Mouse (Mus musculus): ENCODE data around the gene Gtf3c2. TPM values are rescaled to one million over a fixed set of nuclear protein-coding genes. Genes with fewer than 3 reads are reported as not detected.

Gtf3c2 gene
- polyA plus RNA-seq, 1 experiment from 2014 or later: 56.6 TPM

DNA sequence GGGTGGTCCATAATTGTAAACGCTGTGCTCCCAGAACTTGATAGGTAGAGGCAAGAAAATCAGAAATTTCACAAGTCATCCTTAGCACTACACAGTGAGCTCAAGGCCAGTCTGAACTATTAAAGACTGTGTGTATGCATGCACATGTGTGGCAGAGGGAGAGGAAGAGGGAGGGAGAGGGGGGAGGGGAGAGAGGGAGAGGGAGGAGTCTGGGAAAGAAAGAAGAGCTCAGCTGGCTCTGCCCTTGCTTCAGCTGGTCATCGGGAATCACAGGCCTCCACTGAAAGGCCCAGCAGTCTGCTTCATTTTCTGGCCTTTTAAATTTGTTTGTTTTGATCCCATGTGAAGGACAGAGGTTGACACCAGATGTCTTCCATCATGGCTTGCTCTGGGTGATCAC is 56.5 kb downstream of the Gtf3c2 start:
- Histone ChIP-seq H3K36me3 (no peaks in the 10 kb centered on the region), H3K27me3 (replicated peaks) (no peaks in the 10 kb centered on the region), H3K27ac (no peak overlapping the region), H3K4me2 (replicated peaks) (no peak overlapping the region), H3K4me3 (replicated peaks) (no peak overlapping the region), H3K9me3 (no peaks in the 10 kb centered on the region), H3K4me1 (replicated peaks) (no peaks in the 10 kb centered on the region), H3K9ac (no peak overlapping the region)
- no peak for ATAC-seq
- WGBS: 49% methylated on average over 2 of the region's 2 CpGs

DNA sequence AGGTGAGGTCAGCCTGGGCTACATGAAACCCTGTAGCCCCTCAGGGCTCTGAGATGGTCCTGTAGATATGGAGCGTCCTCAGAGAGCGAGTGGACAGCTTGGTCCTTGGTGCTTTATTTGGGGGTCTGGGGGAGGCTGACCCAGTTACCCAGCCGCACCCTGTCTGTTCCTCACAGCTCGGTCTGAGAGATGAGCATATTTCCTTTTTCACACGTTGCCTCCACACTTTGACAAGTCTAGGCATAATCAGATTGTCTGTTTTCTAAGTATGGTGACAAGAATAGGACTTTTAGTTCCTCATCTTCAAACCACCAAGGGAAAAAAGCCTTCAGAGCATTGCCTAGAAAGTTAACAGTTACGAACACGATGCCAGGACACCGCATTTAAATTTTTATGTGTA is 58.8 kb downstream of the Gtf3c2 start:
- no peaks in the 10 kb centered on the region for H3K9me3 ChIP-seq
- no peak overlapping the region for H3K4me3 ChIP-seq (replicated peaks)
- H3K27ac ChIP-seq: no peak overlapping the region
- H3K4me1 ChIP-seq (replicated peaks): no peaks in the 10 kb centered on the region
- H3K4me2 ChIP-seq (replicated peaks): no peak overlapping the region
- no peaks in the 10 kb centered on the region for H3K36me3 ChIP-seq
- peaks cover 9% of the 10 kb centered on the region for H3K27me3 ChIP-seq (replicated peaks)
- ATAC-seq: no peak
- H3K9ac ChIP-seq: no peak overlapping the region
- WGBS: 80% methylated on average over 8 of the region's 8 CpGs

DNA sequence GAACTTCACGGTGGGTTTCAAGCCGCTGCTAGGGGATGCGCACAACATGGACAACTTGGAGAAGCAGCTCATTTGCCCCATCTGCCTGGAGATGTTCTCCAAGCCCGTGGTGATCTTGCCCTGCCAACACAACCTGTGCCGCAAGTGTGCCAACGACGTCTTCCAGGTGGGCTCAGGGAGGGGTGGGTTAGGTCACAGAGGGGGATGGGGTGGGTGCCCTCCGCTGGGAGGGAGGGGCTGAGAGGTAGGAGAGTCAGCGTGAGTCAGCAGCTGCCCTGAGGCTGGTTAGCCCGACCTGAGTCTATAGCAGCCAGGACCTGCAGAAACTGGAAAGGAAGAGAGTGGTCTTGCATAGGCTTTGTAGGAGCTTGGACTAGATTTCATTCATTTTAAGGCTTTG is 63.0 kb downstream of the Gtf3c2 start:
- Histone ChIP-seq H3K4me1 (replicated peaks) (no peaks in the 10 kb centered on the region), H3K36me3 (no peaks in the 10 kb centered on the region), H3K4me3 (replicated peaks) (no peak overlapping the region), H3K27ac (no peak overlapping the region), H3K27me3 (replicated peaks) (peaks cover 9% of the 10 kb centered on the region), H3K9me3 (no peaks in the 10 kb centered on the region), H3K9ac (no peak overlapping the region), H3K4me2 (replicated peaks) (no peak overlapping the region)
- no peak for ATAC-seq
- WGBS: 21% methylated on average over 10 of the region's 10 CpGs

DNA sequence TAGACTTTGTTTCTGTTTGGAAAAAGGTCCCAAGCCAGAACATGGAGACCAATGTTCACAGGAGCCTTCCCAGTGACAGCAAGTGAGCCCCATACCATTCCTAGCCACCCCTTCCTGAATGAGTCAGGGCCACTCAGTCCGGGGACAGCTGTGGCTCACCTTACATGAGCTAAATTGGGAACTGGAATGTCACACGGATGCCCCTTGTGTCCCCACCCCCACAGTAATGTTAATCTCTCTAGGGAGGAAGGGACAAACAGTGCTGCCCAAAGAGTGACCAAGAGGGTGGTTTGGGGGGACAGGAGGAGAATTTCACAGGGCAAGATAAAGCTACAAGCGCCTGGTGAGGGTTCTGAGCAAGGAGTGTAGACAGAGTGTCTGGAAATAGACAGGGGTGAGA is 63.6 kb downstream of the Gtf3c2 start, which contains the start of gene Trim54:
TSS of gene Trim54 (plus strand) at position 359 of the 400 bp plus-strand sequence.
- Histone ChIP-seq H3K4me2 (replicated peaks) (no peak within 1 kb of the TSS), H3K27ac (no peak within 1 kb of the TSS), H3K36me3 (no peaks in the 10 kb centered on the region), H3K4me1 (replicated peaks) (no peaks in the 10 kb centered on the region), H3K9me3 (no peaks in the 10 kb centered on the region), H3K27me3 (replicated peaks) (peaks cover 9% of the 10 kb centered on the region), H3K9ac (no peak within 1 kb of the TSS), H3K4me3 (replicated peaks) (no peak within 1 kb of the TSS)
- ATAC-seq: no peak
- 29% methylated on average over 3 of the region's 3 CpGs for WGBS

DNA sequence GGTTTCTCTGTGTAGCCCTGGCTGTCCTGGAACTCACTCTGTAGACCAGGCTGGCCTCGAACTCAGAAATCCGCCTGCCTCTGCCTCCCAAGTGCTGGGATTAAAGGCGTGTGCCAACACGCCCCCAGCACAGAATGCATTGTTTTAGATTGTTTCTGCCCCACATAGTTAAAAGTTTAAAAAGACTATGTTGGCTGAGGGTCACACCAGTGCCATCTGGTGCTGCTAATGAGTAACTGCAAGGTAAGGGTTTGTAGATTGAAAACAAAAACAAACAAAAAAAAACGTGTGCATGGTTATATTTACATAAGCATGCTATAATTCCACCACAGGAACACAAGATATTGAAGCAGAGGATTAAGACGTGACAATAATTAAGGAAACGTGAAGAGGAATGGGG is 69.2 kb downstream of the Gtf3c2 start:
- 36% methylated on average over 7 of the region's 7 CpGs for WGBS
- H3K9ac ChIP-seq: no peak overlapping the region
- no peaks in the 10 kb centered on the region for H3K4me1 ChIP-seq (replicated peaks)
- H3K36me3 ChIP-seq: no peaks in the 10 kb centered on the region
- H3K27ac ChIP-seq: no peak overlapping the region
- no peaks in the 10 kb centered on the region for H3K9me3 ChIP-seq
- H3K27me3 ChIP-seq (replicated peaks): no peaks in the 10 kb centered on the region
- no peak overlapping the region for H3K4me2 ChIP-seq (replicated peaks)
- H3K4me3 ChIP-seq (replicated peaks): no peak overlapping the region
- ATAC-seq: no peak

DNA sequence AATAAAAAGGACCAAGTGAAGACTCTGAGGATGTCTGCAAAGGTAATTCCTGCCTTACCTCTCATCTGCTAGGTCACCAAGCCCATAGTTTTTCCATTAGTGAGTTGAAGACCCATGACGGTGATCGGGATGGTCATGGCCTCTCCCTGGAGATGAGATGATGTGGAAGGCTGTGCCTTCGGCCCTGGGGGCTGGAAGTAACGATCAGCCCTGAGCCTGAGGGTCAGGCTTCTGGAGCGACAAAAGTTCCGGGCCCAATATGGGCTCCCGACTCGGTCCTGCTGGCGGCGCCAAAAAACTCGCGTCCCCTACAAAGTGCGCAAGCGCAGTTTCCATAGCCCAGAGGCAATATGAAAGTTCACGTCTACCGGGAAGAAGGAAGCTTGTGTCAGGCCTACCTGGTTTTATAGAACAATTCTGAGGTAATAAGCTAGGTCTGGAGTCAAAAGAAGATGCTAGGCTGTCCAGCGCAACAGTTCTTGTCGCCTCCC is 71.9 kb downstream of the Gtf3c2 start, which contains the start of gene Slc30a3:
TSS of gene Slc30a3 (minus strand) at position 238 of the 491 bp plus-strand sequence.
- H3K27me3 ChIP-seq (replicated peaks): no peaks in the 10 kb centered on the region
- H3K9ac ChIP-seq: no peak within 1 kb of the TSS
- no peak within 1 kb of the TSS for H3K4me3 ChIP-seq (replicated peaks)
- no peak for ATAC-seq
- no peak within 1 kb of the TSS for H3K4me2 ChIP-seq (replicated peaks)
- 91% methylated on average over 18 of the region's 18 CpGs for WGBS
- no peaks in the 10 kb centered on the region for H3K9me3 ChIP-seq
- no peak within 1 kb of the TSS for H3K27ac ChIP-seq
- no peaks in the 10 kb centered on the region for H3K4me1 ChIP-seq (replicated peaks)
- no peaks in the 10 kb centered on the region for H3K36me3 ChIP-seq

Other genes starting within 250 kb of the Gtf3c2 start
- 36.1 and 42.8 TPM in 2 replicates for gene Cgref1, start 234.6 kb downstream of the Gtf3c2 start, polyA plus RNA-seq (2015; fragmentation: Nextera tagmentation; extraction: Ambion mirVana)
- 166 and 192 TPM in 2 replicates for gene Preb, start 219.8 kb downstream of the Gtf3c2 start, polyA plus RNA-seq (2015; fragmentation: Nextera tagmentation; extraction: Ambion mirVana)
- gene Tcf23, start 211.5 kb downstream of the Gtf3c2 start, polyA plus RNA-seq (2015; fragmentation: Nextera tagmentation; extraction: Ambion mirVana): 2.2 and 2.3 TPM in 2 replicates
- gene Atraid, start 131.8 kb downstream of the Gtf3c2 start, polyA plus RNA-seq (2015; fragmentation: Nextera tagmentation; extraction: Ambion mirVana): 164 and 171 TPM in 2 replicates
- gene Slc5a6, start 131.2 kb downstream of the Gtf3c2 start, polyA plus RNA-seq (2015; fragmentation: Nextera tagmentation; extraction: Ambion mirVana): 12.8 and 15.1 TPM in 2 replicates
- gene Cad, start 125.4 kb downstream of the Gtf3c2 start, polyA plus RNA-seq (2015; fragmentation: Nextera tagmentation; extraction: Ambion mirVana): 24.2 and 25.2 TPM in 2 replicates
- gene Dnajc5g, start 73.9 kb downstream of the Gtf3c2 start, polyA plus RNA-seq (2015; fragmentation: Nextera tagmentation; extraction: Ambion mirVana): not detected in 2 replicates
- 0.26 and 0.34 TPM in 2 replicates for gene Slc30a3, start 71.9 kb downstream of the Gtf3c2 start, polyA plus RNA-seq (2015; fragmentation: Nextera tagmentation; extraction: Ambion mirVana)
- not detected in 2 replicates for gene Trim54, start 63.4 kb downstream of the Gtf3c2 start, polyA plus RNA-seq (2015; fragmentation: Nextera tagmentation; extraction: Ambion mirVana)
- not detected in 2 replicates for gene Ucn, start 41.3 kb downstream of the Gtf3c2 start, polyA plus RNA-seq (2015; fragmentation: Nextera tagmentation; extraction: Ambion mirVana)
- gene Mpv17, start 25.9 kb downstream of the Gtf3c2 start, polyA plus RNA-seq (2015; fragmentation: Nextera tagmentation; extraction: Ambion mirVana): 57.1 and 67.9 TPM in 2 replicates
- 2.1 and 2.4 TPM in 2 replicates for gene Gm29609, start 233 bp downstream of the Gtf3c2 start, polyA plus RNA-seq (2015; fragmentation: Nextera tagmentation; extraction: Ambion mirVana)
- 131 and 136 TPM in 2 replicates for gene Snx17, start 13.1 kb upstream of the Gtf3c2 start, polyA plus RNA-seq (2015; fragmentation: Nextera tagmentation; extraction: Ambion mirVana)
- 58.0 and 67.3 TPM in 2 replicates for gene Eif2b4, start 13.3 kb upstream of the Gtf3c2 start, polyA plus RNA-seq (2015; fragmentation: Nextera tagmentation; extraction: Ambion mirVana)
- 8.1 and 8.8 TPM in 2 replicates for gene Zfp513, start 22.2 kb upstream of the Gtf3c2 start, polyA plus RNA-seq (2015; fragmentation: Nextera tagmentation; extraction: Ambion mirVana)
- 124 and 132 TPM in 2 replicates for gene Ppm1g, start 40.5 kb upstream of the Gtf3c2 start, polyA plus RNA-seq (2015; fragmentation: Nextera tagmentation; extraction: Ambion mirVana)
- 133 and 136 TPM in 2 replicates for gene Nrbp1, start 60.7 kb upstream of the Gtf3c2 start, polyA plus RNA-seq (2015; fragmentation: Nextera tagmentation; extraction: Ambion mirVana)
- 0.33 TPM in 1 of 2 replicates, not detected in the other for gene Gm9970, start 61.1 kb upstream of the Gtf3c2 start, polyA plus RNA-seq (2015; fragmentation: Nextera tagmentation; extraction: Ambion mirVana)
- gene Krtcap3, start 71.5 kb upstream of the Gtf3c2 start, polyA plus RNA-seq (2015; fragmentation: Nextera tagmentation; extraction: Ambion mirVana): 66.8 and 70.0 TPM in 2 replicates
- gene Ift172, start 111.0 kb upstream of the Gtf3c2 start, polyA plus RNA-seq (2015; fragmentation: Nextera tagmentation; extraction: Ambion mirVana): 20.1 and 21.4 TPM in 2 replicates
- gene Fndc4, start 115.9 kb upstream of the Gtf3c2 start, polyA plus RNA-seq (2015; fragmentation: Nextera tagmentation; extraction: Ambion mirVana): 27.9 and 29.6 TPM in 2 replicates
- 0.52 and 0.54 TPM in 2 replicates for gene Gckr, start 117.3 kb upstream of the Gtf3c2 start, polyA plus RNA-seq (2015; fragmentation: Nextera tagmentation; extraction: Ambion mirVana)